Mouse (Mus musculus) kidney, adult 2 months (tissue): ENCODE results near the gene Oser1.

ENCODE experiments used
- CTCF ChIP-seq: fragments of 200-500 bp; conservative IDR thresholded peaks from 2 replicates; pipeline ENCODE4 v1.5.1; 2011; ENCODE audit warnings: low read depth, mild to moderate bottlenecking, control low read depth, low read length, moderate library complexity, mixed read lengths; ENCODE audit not compliant: insufficient read depth, insufficient read length
- POLR2A ChIP-seq: fragments of 200-500 bp; IDR thresholded peaks from one replicate; pipeline ENCODE4 v1.6.1; 2011; ENCODE audit warnings: low read depth, low read length, control low read depth

DNA sequence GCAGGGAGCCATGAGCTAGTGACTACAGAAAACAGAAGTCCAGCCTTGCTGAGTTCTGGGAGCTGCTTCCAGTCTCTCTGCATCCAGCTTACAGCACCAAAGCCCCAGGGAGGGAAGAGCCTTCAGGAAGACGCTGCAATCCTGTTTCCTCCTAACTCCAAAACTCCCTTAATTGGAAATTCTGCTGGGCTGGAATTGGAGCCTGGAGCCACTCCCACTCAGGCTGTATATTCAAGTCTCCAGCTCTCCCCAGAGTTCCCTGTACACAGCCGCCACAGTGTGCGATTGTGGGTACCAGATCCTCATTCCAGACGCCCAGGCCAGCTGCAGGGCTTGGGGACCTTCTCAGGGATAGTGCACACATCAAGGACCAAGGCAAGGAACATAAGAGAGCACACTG lies 54.3 kb downstream of the Oser1 start:
- TF ChIP-seq CTCF (no peak), POLR2A (no peak)
